Mouse (Mus musculus) natural killer cell, adult 2 months (primary cell): ENCODE measurements around the gene Zzz3.

Experiments
- DNase-seq, 2 experiments: peaks; one replicate each; pipeline ENCODE4 v3.0.0; 2022; ENCODE audit warnings: low spot score in 2 of 2

Gene Zzz3

DNA sequence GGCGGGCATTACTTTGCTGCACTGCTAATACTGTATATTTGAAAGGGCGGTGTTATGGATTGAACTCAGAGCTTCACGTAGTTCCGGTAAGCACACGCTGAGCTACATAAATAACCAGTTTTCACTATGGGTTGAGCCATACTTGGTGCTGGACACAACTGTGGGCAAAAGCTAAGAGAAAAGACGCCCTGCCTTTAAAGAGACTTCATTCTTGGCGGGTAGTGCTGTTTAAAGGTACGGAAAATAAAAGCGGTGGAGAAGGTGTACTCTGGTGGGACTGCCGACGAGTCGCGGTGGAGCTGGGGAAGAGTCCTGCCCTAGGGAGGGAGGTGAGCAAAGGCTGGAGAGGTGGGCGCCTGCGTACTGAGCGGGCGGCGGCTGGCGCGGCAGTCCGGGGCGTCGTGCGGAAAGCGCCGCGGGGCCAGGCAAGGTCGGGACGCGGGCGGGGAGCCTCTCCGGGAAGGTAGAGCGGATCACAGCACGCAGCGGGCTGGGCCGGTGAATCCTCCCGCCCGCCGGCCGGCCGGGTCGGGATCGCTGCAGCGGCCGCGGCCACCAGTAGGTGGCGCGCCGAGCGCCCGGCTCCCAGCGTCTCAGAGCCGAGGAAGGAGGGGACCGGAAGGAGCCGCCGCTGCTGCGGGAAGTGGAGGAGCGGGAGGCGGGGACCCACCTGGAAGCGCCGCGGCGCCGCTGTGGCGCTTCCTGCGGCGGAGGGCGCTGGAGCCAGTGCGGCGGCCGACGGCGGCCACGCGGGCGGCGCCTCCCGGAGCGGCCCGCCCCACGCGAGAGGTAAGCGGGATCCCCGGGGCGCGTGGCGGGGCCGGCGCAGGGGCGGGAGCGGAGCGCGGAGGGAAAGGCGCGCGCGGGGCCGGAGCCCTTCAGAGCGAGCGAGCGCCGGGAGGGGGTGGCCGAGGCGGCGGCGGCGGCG lies at the start of gene Zzz3:
Gene Zzz3 (plus strand): TSS at position 124 of the 928 bp plus-strand sequence.
- DNase-seq, result peak; percentile 80 to 87

DNA sequence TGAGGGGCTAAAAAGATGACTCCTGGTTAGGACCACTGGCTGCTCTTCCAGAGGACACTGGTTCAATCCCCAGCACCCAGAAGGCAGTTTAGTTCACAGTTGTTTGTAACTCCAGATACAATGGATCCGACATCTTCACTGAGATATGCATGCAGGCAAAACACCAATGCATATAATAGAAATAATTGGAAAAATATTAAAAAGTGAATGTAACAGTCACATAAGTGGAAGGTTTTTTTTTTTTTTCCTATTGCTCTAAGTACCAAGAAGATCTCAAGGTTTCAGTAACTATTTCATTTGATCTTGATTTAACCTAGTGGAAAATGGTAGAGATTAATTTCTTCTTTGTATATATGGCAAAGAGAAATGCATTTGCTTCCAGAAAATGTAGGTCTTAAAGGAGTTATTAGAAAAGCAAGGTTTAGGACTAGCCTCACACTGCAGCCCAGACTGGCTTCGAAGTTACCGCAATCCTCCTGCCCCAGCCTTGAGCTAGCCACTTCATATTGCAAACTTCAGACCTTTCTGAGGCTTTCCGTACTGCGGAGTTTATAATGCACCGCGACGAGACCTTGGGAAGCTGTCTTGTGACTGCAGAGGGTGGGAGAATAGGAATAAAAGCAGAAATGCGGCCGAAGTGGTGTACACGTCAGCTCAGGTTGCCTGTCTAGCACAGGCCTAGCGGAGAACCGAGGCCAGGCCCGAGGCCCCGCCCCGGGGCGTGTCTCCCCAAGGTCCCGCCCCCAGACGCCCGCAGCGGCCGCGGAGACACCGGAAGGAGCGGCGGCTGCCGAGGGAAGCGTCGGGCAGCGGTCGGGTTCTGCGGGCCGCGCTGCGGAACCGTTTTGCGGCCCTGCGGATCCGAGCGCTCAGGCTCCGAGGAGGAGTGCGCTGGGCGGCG lies 49.3 kb upstream of the Zzz3 start, which contains the start of gene Usp33:
Gene Usp33 (plus strand): TSS at position 747 of the 901 bp plus-strand sequence.
- DNase-seq, result peak; percentile 86 to 92

DNA sequence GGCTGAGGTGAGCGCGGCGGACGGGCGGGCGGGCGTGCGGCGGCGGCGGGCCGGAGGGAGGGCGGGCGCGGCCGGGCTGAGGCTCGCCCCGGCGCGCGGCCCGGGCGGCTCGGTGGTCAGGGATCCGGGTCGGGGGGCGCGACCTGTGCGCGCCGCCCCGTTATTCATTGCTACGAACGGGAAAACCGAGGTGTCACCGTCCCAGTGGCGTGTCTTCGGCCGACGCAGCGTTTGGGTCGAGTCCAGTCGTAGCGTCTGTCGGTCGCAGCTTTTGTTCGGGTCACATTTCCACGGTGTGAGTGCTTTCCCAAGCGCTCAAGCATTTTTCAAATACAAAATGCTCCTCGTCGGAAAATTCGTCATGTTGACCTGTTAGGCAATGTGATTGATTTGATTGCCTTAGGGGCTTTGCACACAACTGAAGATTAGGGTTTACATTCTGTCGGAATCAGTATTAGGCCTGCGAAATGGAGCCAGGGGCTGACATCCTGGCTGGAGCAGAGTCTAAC lies 48.6 kb upstream of the Zzz3 start:
- DNase-seq, result peak in 1 of 2 experiments; percentile 13

DNA sequence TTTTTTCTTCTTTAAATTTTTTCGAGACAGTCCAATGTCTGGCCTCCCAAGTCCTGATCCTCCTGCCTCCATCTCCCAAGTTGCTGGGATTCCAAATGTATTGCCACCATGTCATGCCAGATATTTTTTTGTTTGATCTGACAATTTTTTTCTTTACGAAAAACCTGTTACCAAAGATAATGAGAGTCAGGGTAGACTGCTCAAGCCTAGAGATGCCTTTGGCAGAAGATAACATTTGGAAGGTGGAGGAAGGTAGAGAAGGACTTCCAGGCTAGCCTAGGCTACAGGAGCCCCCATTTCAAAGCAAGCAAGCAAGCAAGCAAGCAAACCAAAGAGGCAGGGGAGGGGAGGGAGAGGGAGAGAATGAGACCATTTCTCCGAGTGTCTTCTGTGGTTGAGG lies 48.0 kb upstream of the Zzz3 start:
- DNase-seq, result no peak

DNA sequence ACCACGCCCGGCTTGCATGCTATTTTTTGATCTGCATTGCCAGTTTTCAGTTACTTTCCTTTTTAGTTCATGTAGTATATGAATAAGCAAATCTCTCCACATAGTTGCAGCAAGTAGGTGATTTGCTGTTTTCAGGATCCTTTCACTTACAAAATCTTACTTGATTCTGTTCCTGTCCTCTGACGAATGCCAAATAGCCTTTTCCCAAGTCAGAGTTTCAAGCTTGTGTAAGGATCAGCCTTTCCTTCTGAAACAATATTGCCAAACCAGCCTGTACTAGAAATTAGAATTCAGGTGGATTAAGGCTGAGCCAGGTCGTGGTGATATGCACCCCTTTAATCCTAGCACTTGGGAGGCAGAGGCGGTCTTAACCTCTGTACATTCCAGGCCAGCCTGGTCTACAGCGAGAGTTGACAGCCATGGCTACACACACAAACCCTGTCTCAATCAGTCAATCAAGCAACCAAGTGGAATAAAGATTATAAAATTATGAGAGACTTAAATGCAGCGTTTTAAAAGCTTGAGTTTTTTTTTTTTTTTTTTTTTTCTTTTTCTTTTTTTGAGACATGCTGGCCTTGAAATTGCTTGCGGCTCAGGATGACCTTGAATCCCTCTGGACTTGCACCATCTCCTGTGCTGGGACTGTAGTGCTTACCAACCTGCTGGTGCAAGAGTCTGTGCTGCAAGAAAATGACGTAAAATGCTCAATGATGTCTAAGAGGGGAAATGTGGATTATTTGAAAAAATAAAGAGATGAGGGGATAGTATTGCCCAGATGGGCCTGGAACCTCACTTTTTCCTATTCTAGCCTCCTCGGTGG lies 47.1 kb upstream of the Zzz3 start:
- DNase-seq, result no peak

DNA sequence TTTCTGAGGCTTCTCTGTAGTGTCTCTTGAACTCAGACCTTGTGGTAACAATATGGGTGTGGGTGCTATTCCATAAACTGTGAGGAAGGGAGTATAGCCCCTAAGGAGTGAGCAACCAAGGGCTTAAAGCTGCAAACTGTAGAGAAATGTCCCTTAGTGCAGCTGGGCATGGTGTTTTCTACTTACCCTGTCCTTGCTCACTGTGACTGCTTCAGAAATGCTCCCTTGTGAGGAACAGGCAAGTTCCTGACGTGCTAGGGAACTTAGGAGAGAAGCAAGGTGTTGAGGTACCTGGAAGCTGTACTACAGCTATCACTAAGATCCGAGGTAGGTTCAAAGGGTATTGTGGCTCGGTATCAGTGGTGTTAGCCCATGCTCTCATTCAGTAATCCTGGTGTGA lies 44.8 kb upstream of the Zzz3 start:
- no peak for DNase-seq

DNA sequence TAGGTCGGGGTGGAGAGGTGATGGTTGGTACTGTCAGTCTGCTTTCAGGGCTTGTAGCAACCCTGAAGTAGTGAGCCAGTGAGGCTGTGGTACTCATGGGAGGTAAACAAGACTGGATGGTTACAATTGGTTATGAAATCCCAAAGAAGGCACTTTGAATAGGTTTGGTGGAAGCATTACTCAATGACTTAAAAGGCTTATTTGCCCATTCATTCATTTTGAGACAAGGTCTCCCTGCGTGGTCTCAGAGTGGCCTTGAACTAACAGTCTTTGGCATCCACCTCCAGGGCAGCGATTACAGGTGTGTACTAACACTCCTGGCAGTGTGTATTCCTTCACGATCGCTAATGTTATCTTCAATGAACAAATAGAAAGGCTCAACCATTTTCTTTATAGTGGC lies 44.3 kb upstream of the Zzz3 start:
- DNase-seq, result no peak

DNA sequence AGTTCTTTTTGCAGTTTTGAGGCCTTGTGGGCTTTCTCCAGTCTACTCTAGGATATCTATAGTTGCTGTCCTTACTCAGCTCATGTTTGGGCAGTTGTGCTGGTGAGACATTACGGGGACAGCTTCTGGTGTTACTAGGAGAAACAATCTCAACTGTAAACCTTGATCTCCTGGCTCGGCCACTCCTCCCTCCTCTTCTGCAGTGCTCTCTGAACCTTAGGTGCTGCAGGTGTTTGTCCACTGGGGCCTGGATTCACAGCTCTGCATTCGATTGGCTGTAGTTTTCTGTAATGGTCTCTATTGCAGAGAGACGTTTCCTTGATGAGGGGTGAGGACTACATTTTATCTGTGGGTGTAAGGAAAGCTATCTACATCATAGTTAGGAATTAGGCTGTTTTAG lies 43.0 kb upstream of the Zzz3 start:
- DNase-seq, result no peak

DNA sequence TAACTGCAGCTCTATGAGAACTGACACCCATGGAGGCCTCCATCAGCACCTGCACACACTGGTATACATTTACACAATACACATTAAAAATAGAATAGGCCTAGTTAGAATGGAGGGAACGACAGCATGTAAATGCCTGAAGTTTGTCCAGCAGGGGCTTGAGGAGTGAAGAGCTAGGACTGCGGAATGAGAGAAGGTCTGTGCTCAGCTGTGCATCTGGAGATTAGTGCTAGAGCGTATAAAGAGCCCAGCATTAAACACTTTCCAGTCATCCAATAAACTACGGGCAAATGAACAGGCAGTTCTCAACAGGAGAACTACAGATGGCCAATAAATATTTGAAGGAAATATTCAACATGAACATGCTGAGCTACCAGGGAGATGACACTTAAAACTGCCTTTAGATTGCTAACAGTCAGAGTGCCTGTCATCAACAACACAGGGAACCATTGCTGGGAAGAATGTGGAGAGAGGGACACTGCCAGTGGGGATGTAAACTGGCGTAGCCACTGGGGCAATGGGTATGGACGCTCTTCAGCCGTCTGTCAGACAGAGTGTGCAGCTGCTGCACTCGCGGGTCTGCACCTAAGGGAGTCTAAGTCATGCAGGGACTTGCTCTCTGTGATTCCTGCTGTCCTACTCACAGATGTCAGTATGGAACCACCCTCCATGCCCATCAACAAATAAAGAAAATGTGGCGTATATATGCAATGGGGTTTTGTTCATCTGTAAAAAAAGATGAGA lies 41.7 kb upstream of the Zzz3 start:
- no peak for DNase-seq

DNA sequence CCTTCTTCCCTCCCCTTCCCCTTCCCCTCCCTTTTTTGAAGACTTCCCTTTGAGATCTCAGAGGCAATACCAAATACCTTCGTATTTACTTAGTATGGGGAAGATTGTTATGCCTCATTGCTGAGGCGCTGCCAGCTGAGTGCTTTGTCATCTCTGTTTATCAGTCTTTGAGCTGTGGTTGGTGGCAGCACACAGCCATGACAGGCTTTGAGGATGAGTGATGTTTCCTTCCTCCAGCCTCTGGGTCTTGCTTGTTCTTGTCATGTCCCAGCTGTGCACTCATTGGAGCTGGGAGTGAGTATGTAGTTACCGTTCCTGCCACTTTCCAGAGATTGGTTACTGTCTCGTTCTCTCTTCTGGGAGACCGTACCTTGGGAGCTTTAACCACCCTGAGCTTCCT lies 39.9 kb upstream of the Zzz3 start:
- peak in 1 of 2 experiments; percentile 19 for DNase-seq

DNA sequence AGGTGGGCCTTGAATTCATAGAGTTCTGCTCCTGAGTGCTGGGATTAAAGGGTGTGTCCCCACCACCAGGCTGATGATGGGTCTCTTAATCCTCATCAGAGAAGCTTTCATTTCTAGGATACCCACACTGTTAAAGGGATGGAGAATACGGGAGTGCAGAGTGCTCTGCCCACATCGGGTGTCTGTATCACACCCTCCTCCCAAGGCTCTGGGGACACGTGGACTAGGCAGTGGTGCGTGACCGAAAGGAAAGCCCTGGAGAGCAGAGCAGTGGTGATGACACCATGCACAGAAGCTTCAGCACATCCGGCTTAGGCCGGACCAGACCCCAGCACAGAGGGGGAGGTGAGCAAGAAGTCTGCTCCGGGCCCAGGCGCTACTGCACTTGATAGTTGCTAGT lies 38.5 kb upstream of the Zzz3 start:
- DNase-seq, result no peak

DNA sequence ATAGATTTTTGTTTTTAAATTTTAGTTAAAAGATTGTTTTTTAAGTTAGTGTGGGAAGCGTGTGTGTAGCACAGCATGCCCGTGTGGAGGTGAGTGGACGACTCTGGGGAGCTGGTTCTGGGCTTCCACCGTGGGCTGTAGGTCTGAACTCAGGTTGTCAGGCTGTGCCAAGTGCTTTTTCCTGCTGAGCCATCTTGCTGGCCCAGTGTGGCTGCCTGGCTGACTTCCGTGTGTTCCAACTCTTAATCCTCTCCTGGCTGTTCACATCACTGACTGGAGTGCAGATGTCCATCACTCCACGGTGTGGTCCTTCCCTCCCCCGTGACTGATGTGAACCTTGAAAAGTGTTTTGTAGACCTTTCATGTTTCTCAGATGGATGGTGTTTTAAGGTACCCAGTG lies 36.1 kb upstream of the Zzz3 start:
- no peak for DNase-seq

DNA sequence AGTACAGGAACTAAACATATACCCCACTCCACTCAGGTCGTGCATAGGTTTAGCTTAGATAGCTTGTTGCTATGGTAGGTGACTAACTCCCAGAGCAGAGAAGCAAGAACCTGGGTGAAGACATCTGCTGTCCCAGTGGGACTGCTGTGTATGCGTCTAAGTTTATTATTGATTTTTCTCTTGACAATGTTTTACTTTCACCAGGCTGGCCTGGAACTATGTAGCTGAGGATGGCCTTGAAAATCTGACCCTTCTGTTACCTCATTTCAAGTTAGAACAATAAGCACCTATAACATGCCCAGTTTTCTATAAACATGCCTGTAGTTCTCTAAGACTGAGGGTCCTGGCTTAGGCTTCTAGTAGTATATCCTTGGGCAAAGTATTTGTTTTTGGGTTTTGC lies 31.1 kb upstream of the Zzz3 start:
- DNase-seq, result no peak

DNA sequence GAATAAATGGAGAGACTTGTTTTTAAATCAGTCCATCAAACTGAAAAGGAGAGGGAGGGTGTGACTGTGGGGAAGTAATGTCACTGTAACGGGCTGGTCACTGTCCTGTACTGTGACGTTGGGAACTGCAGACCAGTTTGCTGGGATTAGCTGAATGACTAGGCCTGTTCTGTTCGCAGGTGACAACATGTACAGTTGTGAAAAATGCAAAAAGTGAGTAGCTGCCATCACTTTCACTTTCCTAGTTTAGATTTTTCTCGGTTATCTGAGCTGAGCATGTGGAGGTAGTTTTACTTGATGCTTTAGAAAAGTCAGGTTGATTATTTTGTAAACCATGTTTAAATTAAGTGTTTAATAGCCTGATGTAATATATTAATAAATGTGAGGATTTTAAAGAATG lies 19.2 kb upstream of the Zzz3 start:
- no peak for DNase-seq

DNA sequence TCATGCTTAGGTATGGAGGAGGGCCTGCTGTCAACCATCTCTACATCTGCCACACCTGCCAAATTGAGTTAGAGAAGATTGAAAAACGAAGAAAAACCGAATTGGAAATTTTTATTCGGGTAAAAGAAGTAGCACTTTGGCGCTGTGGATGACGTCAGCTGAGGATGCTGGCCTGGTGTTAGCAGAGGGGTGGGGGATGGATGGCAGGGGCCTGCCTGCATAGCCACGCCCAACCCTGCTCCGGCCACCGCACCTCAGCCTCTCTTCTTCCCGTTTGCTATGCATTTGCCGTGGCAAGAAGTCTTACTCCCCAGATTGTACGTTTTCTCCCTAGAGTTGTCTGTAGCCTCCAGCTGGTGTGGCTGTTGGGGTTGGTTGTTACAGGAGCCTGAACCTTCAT lies 11.2 kb upstream of the Zzz3 start:
- DNase-seq, result no peak

DNA sequence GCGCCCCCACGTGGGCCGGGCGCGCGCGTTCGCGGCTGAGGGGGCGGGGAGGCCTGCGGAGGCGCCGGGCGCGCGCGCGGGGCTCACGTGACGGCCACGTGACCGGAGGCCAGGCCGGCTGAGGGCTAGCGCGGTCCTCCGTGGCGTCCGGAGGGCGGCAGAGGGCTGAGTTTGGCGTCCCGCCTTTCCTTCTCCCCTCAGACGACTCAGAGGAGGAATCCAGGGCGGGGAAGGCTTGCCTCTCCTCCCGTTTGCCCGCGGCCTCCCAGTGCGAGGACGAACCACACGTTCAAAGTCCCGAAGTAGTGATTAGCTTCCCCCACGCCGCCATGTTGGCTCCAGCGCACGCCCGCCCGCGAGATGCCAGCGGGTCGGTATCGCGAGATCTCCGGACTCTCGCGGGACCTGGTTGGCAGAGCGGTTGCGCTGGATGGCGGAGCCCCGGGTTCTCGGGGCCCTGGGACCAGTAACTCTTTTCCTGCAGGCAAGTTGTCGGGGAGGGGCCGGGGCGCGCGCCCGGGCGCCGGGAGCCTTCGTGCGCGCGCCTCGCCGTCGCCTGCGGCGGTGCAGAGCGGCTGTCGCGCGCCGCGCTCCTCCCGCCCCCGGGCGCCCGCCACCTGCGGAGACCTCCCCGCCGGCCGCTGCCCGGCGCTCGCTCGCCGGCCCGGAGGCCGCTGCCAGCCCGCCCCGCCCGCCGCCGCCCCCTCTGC lies 1.2 kb downstream of the Zzz3 start:
- peak; percentile 98 for DNase-seq

DNA sequence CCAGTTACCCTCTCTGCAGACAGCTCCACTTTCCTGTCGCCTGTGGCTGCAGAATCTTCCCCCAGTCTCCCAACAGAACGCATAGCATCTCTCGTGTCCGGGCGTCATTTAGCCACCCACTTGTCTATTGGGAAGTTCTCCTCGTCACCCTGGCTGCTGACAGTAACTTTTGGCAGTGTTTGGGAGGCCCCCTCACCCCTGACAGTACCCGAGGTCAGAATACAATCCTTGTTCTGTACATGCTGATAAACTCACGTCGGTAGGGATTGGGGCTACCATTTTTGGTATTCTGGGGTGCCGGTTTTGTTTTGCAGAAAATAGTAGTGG lies 1.7 kb downstream of the Zzz3 start:
- DNase-seq, result peak in 1 of 2 experiments; percentile 1

DNA sequence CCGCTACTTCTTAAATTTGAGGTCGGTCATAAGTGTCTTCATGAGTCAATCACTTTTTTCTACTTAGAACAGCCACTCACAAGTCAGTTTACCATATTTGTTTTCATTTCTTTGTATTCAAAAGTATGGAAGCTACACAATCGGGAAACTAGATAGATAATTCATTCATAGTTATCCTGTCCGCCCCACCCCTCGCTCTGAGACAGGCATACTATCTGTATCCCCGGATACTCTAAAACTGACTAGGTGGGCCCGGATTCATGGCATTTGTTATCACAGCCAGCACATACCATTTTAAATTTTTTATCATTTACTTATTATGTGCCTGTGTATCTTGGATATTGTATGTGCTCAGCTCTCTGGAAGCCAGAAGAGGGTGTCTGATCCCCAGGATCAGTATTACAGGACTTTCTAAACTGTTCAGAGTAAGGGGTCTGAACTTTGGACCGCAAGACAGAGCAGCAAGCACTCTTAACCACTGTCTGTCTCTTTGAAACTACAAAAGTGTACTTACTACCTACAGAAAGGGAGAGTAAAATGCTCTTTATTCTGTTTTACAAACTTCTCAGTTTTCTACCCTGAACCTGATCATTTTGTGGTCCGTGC lies 2.2 kb downstream of the Zzz3 start:
- DNase-seq, result no peak

DNA sequence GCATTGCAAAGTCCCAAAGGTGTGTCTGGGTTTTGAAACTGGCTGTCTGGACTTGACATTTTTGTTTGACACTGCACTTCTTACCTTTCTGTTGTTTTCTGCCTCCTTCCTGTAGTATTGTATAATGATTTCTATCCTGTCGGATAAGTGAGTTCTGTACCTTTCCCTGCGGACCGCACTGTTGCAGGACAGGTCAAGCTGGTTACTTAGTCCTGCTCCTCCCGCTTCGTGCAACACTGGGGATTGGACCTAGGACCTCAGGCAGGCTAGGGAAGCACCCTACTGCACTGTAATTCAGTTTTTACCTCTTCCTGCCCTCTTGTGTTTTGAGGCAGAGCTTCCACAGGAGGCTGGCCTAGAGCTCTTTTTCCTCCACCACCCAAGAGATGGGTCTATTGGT lies 5.2 kb downstream of the Zzz3 start:
- no peak for DNase-seq

DNA sequence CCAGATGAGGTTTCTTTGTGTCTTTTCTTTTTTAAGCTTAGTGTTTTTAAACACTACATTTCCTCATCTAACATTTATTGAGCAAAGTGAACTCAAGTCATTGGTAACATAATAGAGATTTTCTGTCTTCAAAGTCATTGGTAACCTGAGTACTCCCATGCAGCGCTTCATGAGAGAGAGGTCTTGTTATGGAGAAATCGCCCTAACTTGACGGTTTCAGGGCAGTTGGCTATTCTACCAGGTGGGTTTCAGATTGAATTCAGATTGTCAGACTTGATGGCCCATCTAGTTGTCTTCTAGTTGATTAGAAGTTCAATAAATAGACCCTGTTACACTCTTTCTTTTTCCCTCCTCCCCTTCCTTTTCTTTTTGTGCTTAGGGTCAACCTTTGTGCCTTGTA lies 5.6 kb downstream of the Zzz3 start:
- DNase-seq, result no peak
